Mouse (Mus musculus) embryonic facial prominence, embryonic 11.5 days (tissue): Measurements from ENCODE around the gene Slc22a2. TPM values are rescaled to one million over a fixed set of nuclear protein-coding genes. Genes with fewer than 3 reads are reported as not detected.
"Not testable (repeated sequence)": the region's sequence is repeated elsewhere in the genome, so short reads cannot be mapped to it uniquely, and the experiment has no call there.

ENCODE experiments used
- ATAC-seq: fragments of 200-750 bp; cut with Nextera tagmentation; replicated peaks from 2 replicates; pipeline ENCODE4 v1.8.0; 2017; ENCODE audit warnings: low read depth; ENCODE audit not compliant: insufficient number of reproducible peaks, low FRiP score, low TSS enrichment
- DNase-seq: peaks from one replicate; pipeline ENCODE4 v3.0.0-alpha.2; 2015; ENCODE audit warnings: low spot score
- H3K27ac ChIP-seq: fragments of 300-500 bp; sonication (generic); replicated peaks from 2 replicates; pipeline ENCODE4 v1.5.1; 2014; ENCODE audit warnings: mild to moderate bottlenecking, low read depth, low read length, control low read depth
- H3K27me3 ChIP-seq: fragments of 300-500 bp; sonication (generic); 2 replicates; pipeline ENCODE4 v1.6.1; 2014; ENCODE audit warnings: mild to moderate bottlenecking, low read length, moderate library complexity, mixed read lengths; ENCODE audit not compliant: control insufficient read depth, insufficient read depth
- H3K36me3 ChIP-seq: fragments of 300-500 bp; sonication (generic); replicated peaks from 2 replicates; pipeline ENCODE4 v1.6.1; 2014; ENCODE audit warnings: low read depth, mild to moderate bottlenecking, low read length, moderate library complexity, mixed read lengths; ENCODE audit not compliant: control insufficient read depth, insufficient read depth
- H3K4me1 ChIP-seq: fragments of 300-500 bp; sonication (generic); 2 replicates; pipeline ENCODE4 v1.6.1; 2014; ENCODE audit warnings: low read length, mixed read lengths; ENCODE audit not compliant: control insufficient read depth, insufficient read depth
- H3K4me2 ChIP-seq: fragments of 300-500 bp; sonication (generic); 2 replicates; pipeline ENCODE4 v1.6.1; 2014; ENCODE audit warnings: low read depth, mild to moderate bottlenecking, control low read depth, low read length, moderate library complexity
- H3K4me3 ChIP-seq: fragments of 300-500 bp; sonication (generic); 2 replicates; pipeline ENCODE4 v1.5.1; 2014; ENCODE audit warnings: low read depth, low read length, control low read depth
- H3K9ac ChIP-seq: fragments of 300-500 bp; sonication (generic); replicated peaks from 2 replicates; pipeline ENCODE4 v1.6.1; 2014; ENCODE audit warnings: mild to moderate bottlenecking, control low read depth, low read length
- H3K9me3 ChIP-seq: fragments of 300-500 bp; sonication (generic); replicated peaks from 2 replicates; pipeline ENCODE4 v1.6.1; 2016; ENCODE audit warnings: mild to moderate bottlenecking, low read length, inconsistent platforms, mixed read lengths; ENCODE audit not compliant: control insufficient read depth
- WGBS: fragments of 180-500 bp; shearing (Covaris S2); extraction: QIAGEN DNeasy Blood & Tissue Kit; methylation state at CpG from one replicate; pipeline ENCODE4 v1.1.7; 2014; 5-methylcytosine and 5-hydroxymethylcytosine counted together
- polyA plus RNA-seq: library from polyadenylated mRNA; unstranded; fragments of >200 nt; fragmentation: Nextera tagmentation; extraction: Ambion mirVana; gene quantifications from 2 replicates; pipeline ENCODE4 v1.2.1, GENCODE M21; 2014

Gene Slc22a2
- polyA plus RNA-seq, 1 experiment from 2014 or later = not detected

DNA sequence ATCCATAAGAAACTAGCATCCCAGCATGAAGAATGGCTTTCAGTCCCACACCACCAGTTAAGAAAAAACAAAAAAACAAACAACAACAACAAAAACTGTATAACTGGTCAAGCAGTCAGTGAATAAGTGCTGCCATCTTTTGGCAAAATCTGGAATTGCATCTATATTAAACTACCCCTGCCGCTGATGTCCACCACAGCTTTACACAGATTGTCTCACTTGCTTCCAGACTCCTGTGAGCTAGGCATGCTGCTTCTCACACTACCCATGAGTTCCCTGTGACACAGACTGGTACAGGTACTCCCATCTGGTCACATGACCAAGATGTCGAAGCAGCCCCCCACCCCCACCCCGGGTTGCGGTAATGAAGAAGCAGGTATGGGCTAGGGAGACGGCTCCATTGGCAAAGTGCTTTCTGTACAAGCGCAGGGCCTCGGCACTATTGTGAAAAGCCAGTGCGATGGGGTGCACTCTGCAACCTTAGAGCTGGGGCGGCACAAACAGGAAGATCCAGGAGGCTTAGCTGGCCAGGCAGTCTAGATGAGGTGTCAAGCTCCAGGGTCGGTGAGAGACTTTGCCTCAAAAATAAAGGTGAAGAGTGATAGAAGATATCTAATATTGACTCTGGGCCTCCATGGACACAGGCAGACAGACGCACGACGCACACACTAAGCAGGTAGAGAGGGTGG lies 76.8 kb downstream of the Slc22a2 start:
- WGBS = 72% methylated on average over 13 of the region's 13 CpGs
- Histone ChIP-seq H3K4me3 (no peak overlapping the region), H3K4me1 (no peaks in the 10 kb centered on the region), H3K27ac (no peak overlapping the region), H3K9me3 (no peaks in the 10 kb centered on the region), H3K27me3 (no peaks in the 10 kb centered on the region), H3K36me3 (no peaks in the 10 kb centered on the region), H3K4me2 (no peak overlapping the region), H3K9ac (no peak overlapping the region)
- DNase-seq (peak; percentile 72), ATAC-seq (0 out of 2 replicates have a peak, but pooled peaks have one; percentile 29)

- H3K9me3 ChIP-seq = no peaks in the 10 kb centered on the region
- H3K4me2 ChIP-seq = no peak overlapping the region
- DNase-seq (no peak), ATAC-seq (no peak)
- H3K4me3 ChIP-seq = no peak overlapping the region
- 68% methylated on average over 8 of the region's 8 CpGs for WGBS
- no peak overlapping the region for H3K9ac ChIP-seq
- no peak overlapping the region for H3K27ac ChIP-seq
- H3K36me3 ChIP-seq = no peaks in the 10 kb centered on the region
- no peaks in the 10 kb centered on the region for H3K4me1 ChIP-seq
- H3K27me3 ChIP-seq = no peaks in the 10 kb centered on the region
These were observed 80.2 kb downstream of the Slc22a2 start for GRCm38 (mm10) chr17:12664156-12664555.

- Histone ChIP-seq H3K4me2 (no peak overlapping the region), H3K4me1 (no peaks in the 10 kb centered on the region), H3K36me3 (no peaks in the 10 kb centered on the region), H3K27me3 (no peaks in the 10 kb centered on the region), H3K4me3 (no peak overlapping the region), H3K9me3 (no peaks in the 10 kb centered on the region), H3K27ac (no peak overlapping the region), H3K9ac (no peak overlapping the region)
- ATAC-seq = no peak
- no peak for DNase-seq
- 42% methylated on average over 7 of the region's 7 CpGs for WGBS
These were observed 84.8 kb downstream of the Slc22a2 start for GRCm38 (mm10) chr17:12668478-12669362.

DNA sequence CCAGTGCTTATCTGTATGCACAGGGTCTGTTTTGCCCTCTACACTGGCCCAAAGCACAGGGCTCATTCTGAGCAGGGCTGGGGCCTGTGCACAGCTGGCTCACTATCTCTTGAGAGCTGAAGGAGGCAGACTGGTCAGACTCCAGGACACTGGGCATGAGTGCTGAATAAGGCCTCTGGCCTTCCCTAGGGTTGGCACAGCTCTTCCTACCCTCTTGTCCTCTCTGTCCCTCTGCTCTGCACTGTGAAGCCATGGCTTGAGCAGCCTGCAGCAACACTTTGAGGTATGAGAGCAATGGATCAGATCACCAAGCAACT lies 85.4 kb downstream of the Slc22a2 start:
- H3K27ac ChIP-seq = no peak overlapping the region
- DNase-seq (no peak), ATAC-seq (no peak)
- H3K4me2 ChIP-seq = no peak overlapping the region
- H3K36me3 ChIP-seq = no peaks in the 10 kb centered on the region
- no peak overlapping the region for H3K4me3 ChIP-seq
- H3K9ac ChIP-seq = no peak overlapping the region
- no peaks in the 10 kb centered on the region for H3K4me1 ChIP-seq
- H3K9me3 ChIP-seq = no peaks in the 10 kb centered on the region
- H3K27me3 ChIP-seq = no peaks in the 10 kb centered on the region

- H3K9me3 ChIP-seq = no peaks in the 10 kb centered on the region
- no peak for ATAC-seq
- WGBS = 85% methylated on average over 5 of the region's 5 CpGs
These were observed 87.2 kb downstream of the Slc22a2 start for GRCm38 (mm10) chr17:12671029-12671605.

GRCm38 (mm10) chr17:12672285-12672790 lies 88.4 kb downstream of the Slc22a2 start:
- 39% methylated on average over 7 of the region's 7 CpGs for WGBS
- Histone ChIP-seq H3K27ac (no peak overlapping the region), H3K9ac (no peak overlapping the region), H3K9me3 (no peaks in the 10 kb centered on the region), H3K36me3 (no peaks in the 10 kb centered on the region), H3K27me3 (no peaks in the 10 kb centered on the region), H3K4me1 (no peaks in the 10 kb centered on the region), H3K4me3 (no peak overlapping the region), H3K4me2 (no peak overlapping the region)
- ATAC-seq (no peak), DNase-seq (peak; percentile 71)

More at GRCm38 (mm10) chr17:12671029-12671605, 87.2 kb downstream of the Slc22a2 start:
- Histone ChIP-seq H3K9ac (no peak overlapping the region), H3K4me3 (no peak overlapping the region), H3K27ac (no peak overlapping the region), H3K4me1 (no peaks in the 10 kb centered on the region), H3K27me3 (no peaks in the 10 kb centered on the region), H3K36me3 (no peaks in the 10 kb centered on the region), H3K4me2 (no peak overlapping the region)
- DNase-seq = no peak

DNA sequence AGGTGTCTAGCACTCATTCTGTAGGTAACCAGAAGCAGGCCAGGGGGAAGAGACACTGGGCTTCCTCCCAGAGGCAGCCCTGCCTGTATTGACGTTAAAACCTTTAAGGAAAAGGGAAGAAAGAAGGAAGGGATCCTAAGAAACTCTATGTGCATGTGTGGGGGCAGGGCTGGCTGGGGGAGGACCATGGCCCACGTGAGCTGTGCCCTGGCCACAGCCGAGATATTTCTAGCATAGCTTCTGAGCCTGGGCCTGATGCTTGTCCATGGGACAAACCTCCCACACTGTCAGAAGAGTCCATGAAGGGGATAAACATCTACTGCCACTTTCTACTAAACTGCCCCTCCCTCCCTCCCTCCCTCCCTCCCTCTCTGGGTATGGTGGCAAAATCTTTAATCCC lies 89.9 kb downstream of the Slc22a2 start:
- no peak for ATAC-seq
- H3K36me3 ChIP-seq = no peaks in the 10 kb centered on the region
- WGBS = 63% methylated on average over 3 of the region's 3 CpGs
- H3K4me1 ChIP-seq = no peaks in the 10 kb centered on the region
- no peaks in the 10 kb centered on the region for H3K9me3 ChIP-seq
- no peak overlapping the region for H3K27ac ChIP-seq
- no peak overlapping the region for H3K4me3 ChIP-seq
- H3K27me3 ChIP-seq = no peaks in the 10 kb centered on the region
- H3K9ac ChIP-seq = no peak overlapping the region
- no peak for DNase-seq
- H3K4me2 ChIP-seq = no peak overlapping the region

DNA sequence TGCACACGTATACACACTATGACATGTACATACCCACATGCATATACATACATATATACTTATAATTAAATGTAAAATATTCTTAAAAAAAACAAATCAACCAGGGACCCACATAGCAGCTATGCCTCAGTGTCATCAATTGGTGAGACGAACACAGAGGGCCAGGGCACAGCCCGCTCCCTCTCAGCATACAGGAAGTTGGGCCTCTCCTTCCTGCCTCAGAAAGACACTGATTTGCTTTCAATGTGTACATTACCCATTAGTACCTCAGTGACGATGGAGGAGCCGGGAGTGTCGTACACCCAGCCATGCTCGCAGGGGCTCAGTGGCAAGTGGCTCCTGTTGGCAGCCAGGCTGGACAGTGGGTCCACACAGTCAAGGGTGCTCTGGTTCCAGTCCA lies 91.0 kb downstream of the Slc22a2 start:
- not testable (repeated sequence) for H3K4me1 ChIP-seq, ATAC-seq, H3K36me3 ChIP-seq, H3K9me3 ChIP-seq, H3K27me3 ChIP-seq, H3K4me2 ChIP-seq, H3K4me3 ChIP-seq, H3K9ac ChIP-seq, H3K27ac ChIP-seq, DNase-seq
- WGBS = 83% methylated on average over 7 of the region's 7 CpGs
